Mouse (Mus musculus) 3134 (cell line): ENCODE data around the gene Ooep.
"Not testable (repeated sequence)": the region's sequence is repeated elsewhere in the genome, so short reads cannot be mapped to it uniquely, and the experiment has no call there.

Experiments
- DNase-seq: peaks from one replicate; pipeline ENCODE4 v3.0.0-alpha.2; 2011; ENCODE audit warnings: low spot score; ENCODE audit not compliant: insufficient read length; ENCODE audit errors: extremely low read depth

The Ooep gene

GRCm38 (mm10) chr9:78337050-78337449 is 41.5 kb downstream of the Ooep start:
- DNase-seq, result peak; percentile 37

GRCm38 (mm10) chr9:78327289-78327688 is 51.2 kb downstream of the Ooep start, which contains the start of gene Omt2b:
Gene Omt2b, plus strand, starts transcription at chr9:78327589.
- DNase-seq, result not testable (repeated sequence)
